Mouse (Mus musculus) adrenal gland, adult (tissue): ENCODE results near the gene Dnm3.

Experiments
- DNase-seq, 2 experiments: peaks; one replicate each; pipeline ENCODE4 v3.0.0; 2022 to 2023; ENCODE audit warnings: low spot score in 1 of 2; ENCODE audit not compliant: inconsistent age in 2 of 2

The Dnm3 gene

DNA sequence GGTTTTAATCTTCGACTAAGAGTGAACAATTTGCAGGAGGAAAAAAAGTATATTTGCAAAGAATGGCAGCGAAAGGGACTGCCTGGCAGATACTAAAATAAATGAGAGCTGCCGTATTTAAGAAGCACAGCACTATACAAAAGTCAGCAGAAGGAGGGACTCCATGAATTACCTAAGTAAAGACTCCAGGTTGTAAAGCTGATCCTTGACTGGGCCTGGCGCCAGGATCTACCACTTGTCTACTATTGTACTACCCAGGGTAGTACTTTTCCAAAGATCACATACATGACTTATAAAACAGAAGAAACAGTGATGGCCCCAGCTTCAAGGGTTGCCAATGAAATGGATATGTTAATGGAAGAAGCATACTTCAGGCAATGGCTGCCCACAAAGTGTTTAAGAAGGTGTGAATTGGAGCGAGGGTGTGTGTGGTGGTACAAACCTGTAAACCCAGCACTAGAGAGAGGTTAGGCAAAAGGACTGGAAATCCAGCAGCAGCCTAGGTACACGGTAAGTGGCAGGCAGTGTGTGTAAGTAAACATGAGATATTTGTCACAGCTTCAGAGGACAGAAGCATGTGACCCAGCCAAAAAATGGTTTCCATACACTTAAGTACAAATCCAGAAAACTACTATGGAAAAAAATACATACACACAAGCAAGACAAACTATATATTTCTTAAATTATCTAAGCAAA lies 220.8 kb downstream of the Dnm3 start:
- DNase-seq = no peak

DNA sequence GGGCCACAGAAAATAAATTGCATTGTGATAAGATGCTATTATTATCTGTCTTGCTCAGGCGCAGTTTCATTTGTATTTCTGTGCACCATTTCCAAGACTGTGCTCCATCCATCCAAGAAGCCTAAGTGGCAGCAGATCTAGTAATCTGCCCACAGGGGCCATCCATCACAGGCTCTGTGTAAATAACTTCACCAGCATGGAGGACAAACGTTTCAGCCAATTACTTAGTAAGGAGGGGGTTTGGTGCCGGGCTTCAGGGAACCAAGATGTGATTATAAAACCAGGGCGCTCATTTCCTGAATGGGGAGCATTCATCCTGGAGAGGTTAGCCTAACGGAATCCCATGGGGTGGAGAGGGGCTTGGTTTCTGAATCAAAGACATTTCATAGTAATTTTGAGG lies 222.9 kb downstream of the Dnm3 start:
- DNase-seq = no peak

GRCm38 (mm10) chr1:162253971-162254641 lies 223.7 kb downstream of the Dnm3 start:
- DNase-seq = peak in 1 of 2 experiments; percentile 35

DNA sequence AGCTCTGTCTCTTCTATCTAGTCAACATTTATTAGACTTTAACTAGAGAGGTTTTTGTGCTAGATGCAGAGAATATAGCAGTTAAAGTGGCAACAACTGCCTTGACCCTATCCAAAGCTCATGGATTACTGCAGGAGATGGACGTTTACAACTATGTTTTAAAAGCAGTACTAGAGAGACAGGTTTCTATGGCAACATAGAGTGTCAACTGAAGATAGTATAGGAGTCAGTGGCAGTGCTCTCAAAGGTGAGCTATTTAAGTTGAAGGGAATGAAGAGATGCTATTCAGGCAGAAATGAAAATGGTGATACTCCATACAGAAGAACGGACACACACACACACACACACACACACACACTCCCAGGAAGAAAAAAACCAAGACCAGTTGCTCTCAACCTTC lies 225.0 kb downstream of the Dnm3 start:
- no peak for DNase-seq

- DNase-seq = no peak
Observed at GRCm38 (mm10) chr1:162247216-162247615, 230.6 kb downstream of the Dnm3 start.

DNA sequence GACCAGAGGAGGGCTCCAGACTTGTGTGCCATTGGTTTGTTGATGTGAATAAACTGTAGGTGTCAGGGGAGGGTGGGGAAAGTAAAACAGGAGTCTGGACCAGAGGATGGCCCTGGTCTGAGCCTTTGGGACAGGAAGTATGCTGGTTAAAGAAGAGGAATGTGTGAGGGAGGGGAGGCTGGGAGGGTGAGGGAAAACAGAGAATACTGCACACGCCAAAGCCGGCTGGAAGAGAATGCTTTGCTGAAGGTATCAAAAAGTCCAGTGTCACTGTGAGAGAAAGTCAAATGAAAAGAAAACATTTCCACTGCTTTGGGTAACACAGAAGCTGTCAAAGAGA lies 234.2 kb downstream of the Dnm3 start:
- no peak for DNase-seq

- no peak for DNase-seq
Observed at GRCm38 (mm10) chr1:162242980-162243650, 234.7 kb downstream of the Dnm3 start.

DNA sequence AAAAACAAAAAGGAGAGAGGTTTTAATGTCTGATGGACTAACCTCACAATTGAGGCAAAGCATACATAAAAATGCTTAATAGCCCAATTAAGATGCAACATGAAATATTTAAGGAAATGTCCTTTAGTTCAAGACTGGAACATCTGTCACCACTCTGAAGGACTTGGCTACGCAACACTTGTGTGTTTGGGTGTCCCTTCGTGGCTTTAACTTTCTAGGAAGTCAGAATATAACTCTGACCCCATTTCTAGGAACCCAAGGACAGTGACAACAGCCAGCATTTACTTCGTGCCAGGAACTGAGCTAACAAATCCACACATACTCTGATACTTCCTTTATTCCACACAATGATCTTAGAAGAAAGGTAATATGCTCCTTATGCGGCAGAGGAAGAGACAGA lies 237.1 kb downstream of the Dnm3 start:
- DNase-seq = peak; percentile 11 to 69

DNA sequence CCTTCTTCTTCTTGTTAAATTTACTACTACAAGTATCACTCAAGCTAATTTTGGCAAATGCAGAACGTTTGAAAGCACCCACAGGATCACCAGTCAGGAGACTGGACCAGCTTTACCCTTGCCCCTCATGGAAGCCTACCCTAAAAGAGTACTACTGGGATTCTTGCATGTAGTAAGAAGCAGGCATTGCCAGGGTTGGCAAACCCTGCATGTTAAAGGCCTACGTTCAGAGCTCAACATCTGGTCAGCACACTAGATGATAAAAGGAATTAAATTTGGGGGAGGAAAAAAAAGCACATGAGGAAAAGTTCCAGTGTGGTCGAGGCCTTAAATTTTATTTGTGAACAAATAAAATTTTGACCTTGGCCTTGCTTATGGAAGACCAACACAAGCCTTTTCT lies 239.2 kb downstream of the Dnm3 start:
- no peak for DNase-seq

DNA sequence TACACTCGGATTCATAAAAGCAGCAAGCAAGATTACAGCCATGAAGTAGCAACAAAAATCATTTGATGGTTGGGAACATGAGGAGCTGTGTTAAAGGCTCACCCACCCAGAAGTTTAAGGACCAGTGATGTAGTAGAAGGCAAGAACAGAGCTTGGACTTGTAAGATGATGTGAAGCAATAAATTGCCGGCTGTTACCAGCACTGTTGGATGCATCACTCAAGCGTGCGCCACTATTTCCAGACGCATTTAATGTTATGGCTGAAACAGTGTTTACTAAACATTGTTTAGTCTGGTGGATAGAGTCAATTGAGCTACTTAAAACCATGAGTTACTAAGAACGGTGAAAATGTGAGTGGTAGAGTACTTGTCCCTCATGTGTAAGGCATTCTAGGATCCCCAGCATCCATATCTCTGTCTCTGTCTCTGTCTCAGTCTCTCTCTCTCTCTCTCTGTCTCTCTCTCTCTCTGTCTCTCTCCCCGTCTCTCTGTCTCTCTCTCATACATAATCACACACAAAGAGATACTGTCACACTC lies 241.1 kb downstream of the Dnm3 start:
- DNase-seq = no peak

DNA sequence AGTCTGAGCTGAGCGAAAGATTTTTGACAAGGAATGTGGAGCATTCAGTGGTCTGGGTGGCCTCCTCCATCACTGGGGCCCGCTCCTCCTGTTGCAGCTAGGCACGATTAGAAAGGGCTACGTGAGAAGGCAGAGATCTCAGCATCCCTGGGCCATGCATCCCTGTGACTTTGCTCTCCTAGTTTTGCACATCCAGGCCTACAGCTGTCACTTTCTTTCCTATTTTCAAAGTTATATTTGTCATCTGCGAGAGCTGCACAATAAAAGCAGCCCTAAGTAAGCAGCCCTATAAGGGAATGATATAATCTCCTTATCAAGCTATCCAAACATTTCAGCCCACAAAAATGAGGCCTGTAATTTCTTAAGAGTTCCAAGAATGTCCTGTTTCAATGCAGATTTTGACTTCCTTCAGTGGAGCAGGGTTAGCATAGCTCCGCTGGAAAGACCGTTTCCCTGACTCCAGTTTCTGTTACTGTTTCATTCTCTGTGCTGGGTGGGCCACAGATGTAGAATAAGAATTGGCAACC lies 252.2 kb downstream of the Dnm3 start:
- DNase-seq = no peak

DNA sequence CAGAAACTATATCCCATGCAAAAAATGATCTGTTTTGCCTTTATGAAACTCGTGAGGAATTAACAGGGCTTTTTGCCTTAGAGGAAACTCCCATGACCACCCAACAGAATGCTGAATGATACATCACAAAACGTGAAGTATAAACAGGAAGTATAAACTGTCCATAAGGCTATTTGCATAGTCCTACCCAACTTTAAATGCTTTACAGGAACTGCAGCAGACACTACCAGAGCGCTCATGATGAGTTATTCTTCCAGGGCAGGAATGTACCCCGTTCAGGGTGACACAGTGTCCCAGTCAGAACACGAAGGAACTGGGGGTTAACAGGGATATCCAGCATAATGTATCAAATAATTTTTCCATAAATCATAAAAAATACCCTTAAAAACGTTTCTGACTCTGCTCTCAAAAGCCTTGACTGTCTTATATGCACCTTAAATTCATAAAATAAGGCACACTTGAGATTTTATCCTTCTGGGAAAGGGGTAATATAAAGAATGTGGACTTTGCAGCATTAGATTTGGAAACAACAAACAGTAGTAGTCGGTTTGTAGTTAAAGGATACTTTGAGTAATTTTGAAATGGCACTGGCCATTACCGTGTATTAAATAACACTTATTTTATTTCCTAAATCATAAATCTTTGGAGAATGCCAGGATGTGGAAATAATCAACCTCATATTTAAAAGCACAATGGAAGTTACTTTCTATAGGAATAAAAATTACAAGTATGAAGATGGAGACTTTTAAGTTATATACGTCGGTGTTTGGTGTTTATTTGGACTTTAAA lies 252.8 kb downstream of the Dnm3 start:
- DNase-seq = no peak

- DNase-seq = no peak
Observed at GRCm38 (mm10) chr1:162224061-162224460, 253.8 kb downstream of the Dnm3 start.

GRCm38 (mm10) chr1:162223258-162223940 lies 254.4 kb downstream of the Dnm3 start:
- DNase-seq = no peak

DNA sequence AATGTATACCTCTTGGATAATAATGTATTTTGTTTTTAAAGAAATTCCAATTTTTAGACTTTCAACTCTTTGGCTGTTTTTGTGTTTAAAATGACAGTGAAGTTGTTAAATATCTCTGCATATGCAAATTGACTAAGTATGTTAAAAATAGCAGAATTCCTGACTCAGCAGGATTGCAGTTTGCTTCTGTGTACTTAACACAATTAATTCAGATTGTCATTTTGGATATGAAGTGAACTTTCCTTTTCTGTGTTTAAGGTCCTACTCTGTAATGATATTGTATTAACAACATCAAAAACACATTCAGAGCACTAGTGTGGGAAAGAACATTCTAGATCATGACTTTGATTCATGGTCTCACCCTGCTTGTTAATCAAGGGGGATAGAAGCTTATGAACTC lies 255.5 kb downstream of the Dnm3 start:
- no peak for DNase-seq

- no peak for DNase-seq
Observed at GRCm38 (mm10) chr1:162221801-162222301, 256.0 kb downstream of the Dnm3 start.

DNA sequence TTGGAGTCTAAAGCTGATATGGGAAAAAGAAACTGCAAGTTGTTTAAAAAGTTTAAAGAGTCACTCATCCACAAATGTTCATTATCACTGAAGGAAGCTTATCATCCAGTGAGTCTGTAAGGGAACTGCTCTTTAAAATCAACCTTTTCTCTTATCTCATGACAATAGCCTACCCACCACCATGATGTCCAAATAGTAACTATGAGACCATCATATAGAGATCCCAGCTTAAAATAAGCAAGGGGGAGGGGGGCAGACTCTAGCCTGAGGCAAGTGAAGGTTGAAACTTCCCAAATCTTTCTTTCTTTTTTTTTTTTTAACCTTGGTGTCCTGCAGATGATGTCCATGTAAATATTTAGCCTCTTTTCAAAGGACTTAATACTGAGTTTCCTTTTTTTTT lies 256.9 kb downstream of the Dnm3 start:
- DNase-seq = no peak

- DNase-seq = no peak
Observed at GRCm38 (mm10) chr1:162219781-162220180, 258.1 kb downstream of the Dnm3 start.

DNA sequence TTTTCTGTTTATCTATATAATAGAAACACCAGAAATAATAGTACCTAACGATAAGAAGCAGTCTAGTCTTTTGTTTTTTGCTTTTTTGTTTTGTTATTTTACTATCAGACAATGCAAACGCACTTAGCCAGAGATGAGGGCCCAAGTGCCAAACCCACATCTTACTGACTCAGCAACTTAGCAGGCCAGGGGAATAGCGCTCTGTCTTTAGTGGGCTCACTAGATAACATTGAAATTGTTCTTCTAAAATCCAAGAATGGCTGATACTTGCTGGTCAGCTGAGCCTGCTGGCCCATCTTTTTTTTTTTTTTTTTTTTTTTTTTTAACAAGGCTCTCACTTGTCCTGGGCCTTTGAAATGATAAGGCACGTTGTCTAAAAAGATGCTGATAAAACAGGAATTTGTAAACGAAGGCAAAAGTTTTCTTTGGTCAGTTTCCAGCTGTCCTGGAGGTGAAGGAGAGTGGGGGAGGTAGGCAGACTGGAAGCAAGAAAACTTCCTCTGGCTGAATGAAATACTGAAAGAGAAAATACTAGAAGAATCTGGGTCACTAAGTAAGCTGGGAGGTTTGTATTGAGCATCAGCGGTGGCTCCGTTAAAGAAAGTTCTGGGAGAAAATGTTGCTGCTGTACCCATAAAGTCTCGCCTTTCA lies 259.2 kb downstream of the Dnm3 start:
- peak in 1 of 2 experiments; percentile 34 for DNase-seq
